Mouse (Mus musculus): Measurements from ENCODE around the gene Olfr450.

Gene Olfr450

GRCm38 (mm10) chr6:42811639-42812038, at the start of gene Olfr450:
Gene Olfr450 (plus strand): TSS chr6:42811939.
- no peak for DNase-seq (ENCODE audit: low spot score)

- DNase-seq (ENCODE audit: low spot score): no peak
Measured at GRCm38 (mm10) chr6:42777066-42777465, 34.7 kb upstream of the Olfr450 start.

DNA sequence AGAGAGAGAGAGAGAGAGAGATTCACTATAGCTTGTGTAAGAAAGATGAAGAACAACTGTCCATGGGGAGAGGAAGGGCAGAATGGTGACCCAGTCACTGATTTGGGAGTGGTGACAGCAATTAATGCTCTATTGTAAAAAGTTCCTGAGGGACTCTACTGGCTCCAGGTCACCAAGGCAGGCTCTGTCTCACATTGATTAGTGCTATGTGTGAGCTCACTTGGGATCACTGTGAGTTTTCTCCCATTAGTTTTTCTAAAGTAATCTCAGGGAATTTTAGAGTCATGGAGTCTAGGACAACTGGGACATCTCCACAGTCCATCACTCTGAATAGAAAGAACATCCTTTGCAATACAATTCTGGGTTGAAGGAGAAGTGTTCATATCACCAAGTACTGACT, 26.9 kb upstream of the Olfr450 start, which contains the start of gene Olfr452:
Olfr452 (plus strand) TSS at position 301 of the 400 bp plus-strand sequence.
- no peak for DNase-seq (ENCODE audit: low spot score)

- no peak for DNase-seq (ENCODE audit: low spot score)
Measured at GRCm38 (mm10) chr6:42790247-42790948, 21.3 kb upstream of the Olfr450 start.

GRCm38 (mm10) chr6:42790949-42791556, 20.7 kb upstream of the Olfr450 start:
- DNase-seq (ENCODE audit: low spot score): no peak

DNA sequence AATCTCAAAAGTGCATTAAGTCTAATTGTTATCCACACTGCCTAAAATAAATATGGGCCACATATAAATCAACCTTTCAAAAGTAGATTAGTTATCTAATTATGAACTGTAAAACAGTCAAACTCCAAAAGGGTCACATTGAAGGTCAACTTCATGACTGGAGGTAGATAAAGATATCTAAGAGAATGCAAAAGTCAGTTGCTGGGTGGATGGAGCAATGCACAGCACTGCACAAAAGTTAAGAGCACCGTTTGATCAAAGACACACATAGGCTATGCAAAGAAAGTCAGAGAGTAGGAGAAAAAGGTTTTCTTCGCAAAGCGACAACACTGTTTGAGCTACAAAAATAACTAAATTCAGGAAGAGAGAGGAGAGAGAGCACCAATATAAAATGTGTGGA, 16.8 kb upstream of the Olfr450 start:
- no peak for DNase-seq (ENCODE audit: low spot score)

DNA sequence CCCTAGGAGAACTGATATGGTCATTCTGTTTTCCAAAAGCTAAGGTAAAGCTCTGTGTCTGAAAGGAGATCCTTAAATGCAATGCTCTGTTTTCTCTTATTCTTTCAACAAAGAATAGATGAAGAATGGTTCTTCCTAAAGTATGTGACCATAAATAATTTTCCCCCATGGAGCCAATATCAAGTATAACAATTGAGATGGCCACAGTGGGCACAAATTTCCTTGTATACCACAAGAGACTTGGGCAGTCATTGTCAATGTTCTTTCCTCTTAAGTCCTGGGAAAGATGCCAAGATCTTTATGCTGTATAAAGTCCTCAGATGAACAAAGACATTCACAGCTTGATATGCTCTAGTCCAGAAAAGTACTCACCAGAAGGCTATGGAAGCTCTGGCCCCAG, 22.3 kb downstream of the Olfr450 start, which contains the start of gene Olfr449:
Olfr449 (plus strand) TSS at position 301 of the 400 bp plus-strand sequence.
- DNase-seq (ENCODE audit: low spot score): no peak

GRCm38 (mm10) chr6:42860222-42860819, 48.6 kb downstream of the Olfr450 start:
- DNase-seq (ENCODE audit: low spot score): peak; percentile 34
